Mouse (Mus musculus) Patski (cell line): Measurements from ENCODE around the gene Sympk. TPM values are rescaled to one million over a fixed set of nuclear protein-coding genes. Genes with fewer than 3 reads are reported as not detected.
A peak's percentile ranks its signal among the peaks of the same experiment; 100 is the strongest.
"Not testable (repeated sequence)": the region's sequence is repeated elsewhere in the genome, so short reads cannot be mapped to it uniquely, and the experiment has no call there.

Source experiments
- ATAC-seq: fragments of 100-300 bp; one replicate; pipeline ENCODE4 v1.8.0; 2021
- CTCF ChIA-PET: fragments of 350-600 bp; sonication (Branson Sonifier 250); formaldehyde crosslinking; loops from one replicate; lab custom pipeline; 2022; ENCODE audit warnings: inconsistent platforms; lab: Charles Lee
- POLR2A ChIA-PET: fragments of 350-600 bp; sonication (Branson Sonifier 250); formaldehyde crosslinking; loops from one replicate; lab custom pipeline; 2022; ENCODE audit warnings: antibody characterized with exemption, inconsistent platforms; lab: Charles Lee
- DNase-seq: peaks from one replicate; pipeline ENCODE4 v3.0.0-alpha.2; 2011; ENCODE audit warnings: low read depth, low spot score
- H3K27me3 ChIP-seq: fragments of 371-371 bp; one replicate; pipeline ENCODE4 v1.5.1; 2021
- CTCF ChIP-seq: fragments of 100-300 bp; IDR thresholded peaks from one replicate; pipeline ENCODE4 v1.5.1; 2021
- in situ Hi-C: fragments of 300-500 bp; cut with MboI; formaldehyde crosslinking; loops from 3 replicates; pipeline ENCODE4 v1.11.1; 2018; ENCODE audit warnings: low pct_unique_long_range_greater_than_20kb, mixed read lengths
- polyA plus RNA-seq: library from polyadenylated mRNA; unstranded; gene quantifications from one replicate; pipeline ENCODE4 v1.2.3, GENCODE M21; 2021

The Sympk gene
- polyA plus RNA-seq, 1 experiment from 2014 or later, result 104 TPM

DNA sequence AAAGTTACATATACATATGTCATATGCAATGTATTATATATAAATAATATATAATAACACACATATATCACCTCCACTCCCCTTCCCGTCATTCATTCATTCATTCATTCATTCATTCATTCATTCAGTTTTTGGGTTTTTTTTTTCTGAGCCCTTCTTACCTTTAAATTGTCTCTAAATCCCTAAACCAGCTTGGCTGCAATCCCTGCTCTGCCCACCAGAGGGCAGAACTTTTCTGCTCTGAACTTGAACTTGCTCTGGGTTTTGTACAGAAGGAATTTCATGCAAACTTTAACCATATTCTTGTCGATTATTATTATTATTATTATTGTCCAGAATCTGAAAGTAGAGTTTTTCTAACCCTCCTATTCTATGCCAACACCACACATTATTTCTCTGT, 44.5 kb downstream of the Sympk start:
- peaks cover 9% of the 10 kb centered on the region for H3K27me3 ChIP-seq
- ATAC-seq (no peak), DNase-seq (no peak)
- peak; percentile 77 for TF ChIP-seq CTCF
- in situ Hi-C loops, result no loop called here
- CTCF ChIA-PET, result interaction anchor here (0.7 to 13.4 kb wide), 4 partner anchors 9 to 73 kb away, joined by 3 to 238 read pairs (median 5); partner anchors contain the start of genes Dmpk and Six5
- POLR2A ChIA-PET, result no interaction called here

DNA sequence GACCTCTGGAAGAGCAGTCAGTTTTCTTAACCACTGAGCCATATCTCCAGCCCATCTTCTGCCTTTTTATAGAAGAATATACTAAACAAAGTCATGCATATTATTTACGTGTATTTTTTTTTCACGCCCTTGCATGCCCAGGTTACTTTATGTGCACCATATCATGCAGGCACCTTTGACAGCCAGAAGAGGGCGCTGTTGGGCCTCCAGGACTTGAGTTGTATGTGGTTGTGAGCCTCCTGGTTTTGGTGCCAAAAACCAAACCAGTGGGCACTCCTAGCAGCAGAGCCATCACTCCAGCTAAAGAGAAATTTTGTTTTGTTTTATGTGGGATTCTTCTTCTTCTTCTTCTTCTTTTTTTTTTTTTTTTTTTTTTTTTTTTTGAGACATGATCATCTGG, 45.3 kb downstream of the Sympk start:
- ATAC-seq (no peak), DNase-seq (no peak)
- H3K27me3 ChIP-seq, result peaks cover 9% of the 10 kb centered on the region
- TF ChIP-seq CTCF, result peak; percentile 70
- in situ Hi-C loops, result no loop called here
- CTCF ChIA-PET, result interaction anchor here (2.3 to 13.4 kb wide), 2 partner anchors 19 to 45 kb away, joined by 7 to 238 read pairs; partner anchors contain the start of genes Dmpk and Six5
- POLR2A ChIA-PET, result no interaction called here

DNA sequence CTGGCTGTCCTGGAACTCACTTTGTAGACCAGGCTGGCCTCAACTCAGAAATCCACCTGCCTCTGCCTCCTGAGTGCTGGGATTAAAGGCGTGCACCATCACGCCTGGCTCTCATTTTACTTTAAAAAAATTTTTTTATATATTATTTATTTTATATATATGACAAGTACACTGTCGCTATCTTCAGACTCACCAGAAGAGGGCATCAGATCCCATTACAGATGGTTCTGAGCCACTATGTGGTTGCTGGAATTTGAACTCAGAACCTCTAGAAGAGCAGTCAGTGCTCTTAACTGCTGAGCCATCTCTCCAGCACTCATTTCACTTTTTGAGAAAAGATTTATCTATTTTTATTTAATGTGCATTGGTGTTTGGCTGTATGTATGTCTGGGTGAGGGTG, 46.8 kb downstream of the Sympk start:
- in situ Hi-C loops, ATAC-seq, POLR2A ChIA-PET, H3K27me3 ChIP-seq, DNase-seq: not testable (repeated sequence)
- CTCF ChIA-PET, result interaction anchor here (1.1 to 13.4 kb wide), 4 partner anchors 15 to 43 kb away, joined by 3 to 238 read pairs (median 5); partner anchors contain the start of genes Dmpk and Six5

DNA sequence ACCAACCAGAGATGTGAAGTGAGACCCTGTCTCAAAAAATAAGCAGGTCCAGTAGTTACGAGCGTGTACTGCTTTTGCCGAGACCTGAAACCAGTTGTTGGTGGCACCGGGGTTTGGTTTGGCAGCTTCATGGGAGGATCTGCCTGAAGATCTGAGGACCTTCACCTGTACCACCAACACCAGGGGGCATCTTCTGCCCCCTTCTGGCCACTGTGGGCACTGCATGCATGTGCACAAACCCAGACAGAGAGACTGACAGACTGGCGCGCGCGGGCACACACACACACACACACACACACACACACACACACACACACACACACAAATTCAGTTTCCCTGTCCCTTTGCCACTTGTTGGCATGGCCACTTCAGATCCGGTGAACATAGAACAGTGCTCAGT, 49.3 kb downstream of the Sympk start:
- DNase-seq, result no peak
- CTCF ChIA-PET, result interaction anchor here (13.4 kb wide), 1 partner anchor 15 kb away, joined by 238 read pairs; the partner anchor contains the start of genes Dmpk and Six5
- ATAC-seq, result no peak
- TF ChIP-seq CTCF, result no peak
- in situ Hi-C loops, result no loop called here
- POLR2A ChIA-PET, result interaction anchor here (1.4 kb wide), 1 partner anchor 18 kb away, joined by 4 read pairs; no protein-coding TSS in a partner anchor
- H3K27me3 ChIP-seq, result no peaks in the 10 kb centered on the region

DNA sequence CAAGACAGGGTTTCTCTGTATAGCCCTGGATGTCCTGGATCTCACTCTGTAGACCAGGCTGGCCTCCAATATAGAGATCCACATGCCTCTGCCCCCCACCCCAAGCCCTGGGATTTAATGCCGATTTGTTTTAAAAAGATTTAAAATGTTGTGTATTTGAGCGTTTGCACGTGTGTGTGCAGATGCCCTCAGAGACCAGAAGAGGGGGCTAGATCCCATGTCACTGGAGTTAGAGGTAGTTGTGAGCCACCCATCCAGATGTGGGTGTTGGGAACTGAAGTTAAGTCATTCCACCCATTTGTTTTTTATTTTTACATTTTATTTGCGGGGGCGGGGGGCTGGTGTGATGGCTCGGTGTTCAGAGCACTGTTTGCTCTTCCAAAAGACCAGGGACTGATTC, 50.3 kb downstream of the Sympk start:
- no peak for TF ChIP-seq CTCF
- ChIA-PET POLR2A (interaction anchor here (0.6 kb wide), 1 partner anchor 13 kb away, joined by 3 read pairs; no protein-coding TSS in a partner anchor), CTCF (interaction anchor here (13.4 kb wide), 1 partner anchor 14 kb away, joined by 238 read pairs; the partner anchor contains the start of genes Dmpk and Six5)
- in situ Hi-C loops, result no loop called here
- ATAC-seq (no peak), DNase-seq (no peak)
- no peaks in the 10 kb centered on the region for H3K27me3 ChIP-seq

DNA sequence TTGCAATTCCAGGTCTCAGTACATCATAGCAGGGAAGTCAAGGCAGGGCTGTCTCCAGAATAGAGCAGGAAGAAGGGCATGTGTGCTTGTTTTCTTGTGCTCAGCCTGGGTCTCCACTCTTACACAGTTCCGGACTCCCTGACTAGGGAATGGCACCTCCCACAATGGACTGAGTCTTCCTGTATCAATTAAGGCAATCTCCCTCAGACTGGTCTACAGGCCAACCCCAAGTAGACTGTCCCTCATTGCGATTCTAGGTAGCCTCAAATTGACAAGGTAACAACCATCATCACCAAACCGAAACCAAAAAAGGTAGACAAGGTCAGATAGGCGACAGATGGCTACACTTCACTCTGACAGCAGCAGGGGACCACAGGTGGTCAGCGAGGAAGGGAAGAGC, 51.1 kb downstream of the Sympk start:
- ChIA-PET CTCF (interaction anchor here (13.4 kb wide), 1 partner anchor 13 kb away, joined by 238 read pairs; the partner anchor contains the start of genes Dmpk and Six5), POLR2A (interaction anchor here (1.1 to 3.7 kb wide), 4 partner anchors 8 to 18 kb away, joined by 4 to 36 read pairs (median 10); partner anchors contain the start of genes Dmpk and Six5)
- no peak for TF ChIP-seq CTCF
- no peaks in the 10 kb centered on the region for H3K27me3 ChIP-seq
- in situ Hi-C loops, result no loop called here
- DNase-seq (no peak), ATAC-seq (no peak)

DNA sequence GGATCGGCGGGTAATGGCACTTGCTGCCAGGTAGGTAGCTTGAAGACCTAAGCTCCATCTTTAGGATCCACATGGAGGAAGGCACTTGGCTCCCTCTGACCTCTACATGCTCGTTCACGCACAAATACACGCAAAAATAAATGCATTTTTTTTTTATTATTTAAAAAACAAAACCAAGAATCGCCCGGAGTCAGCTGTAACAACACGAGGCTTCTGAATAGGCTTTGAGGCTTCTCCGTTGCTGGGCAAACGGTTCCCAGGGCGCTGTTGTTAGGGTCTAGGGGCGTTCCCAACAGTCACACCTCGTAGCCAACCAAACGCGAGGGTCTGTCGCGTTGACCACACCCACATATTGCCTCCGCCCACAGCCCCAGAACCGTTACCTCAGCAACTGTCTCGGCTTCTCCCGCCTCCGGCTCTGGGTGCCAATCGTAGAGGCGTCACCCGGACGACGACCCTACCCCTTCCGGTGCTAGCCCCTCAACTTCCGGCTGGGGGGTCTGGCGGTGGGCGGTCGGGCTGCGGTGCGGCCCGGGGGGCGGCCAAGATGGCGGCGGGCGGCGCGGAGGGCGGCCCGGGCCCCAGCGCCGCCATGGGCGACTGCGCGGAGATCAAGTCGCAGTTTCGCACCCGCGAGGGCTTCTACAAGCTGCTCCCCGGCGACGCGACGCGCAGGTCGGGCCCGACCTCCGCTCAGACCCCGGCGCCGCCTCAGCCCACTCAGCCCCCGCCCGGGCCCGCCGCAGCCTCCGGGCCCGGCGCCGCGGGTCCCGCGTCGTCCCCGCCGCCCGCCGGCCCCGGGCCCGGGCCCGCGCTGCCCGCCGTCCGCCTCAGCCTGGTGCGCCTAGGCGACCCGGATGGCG, 51.8 kb downstream of the Sympk start, which contains the start of gene Dmwd:
TSS of gene Dmwd (plus strand) at position 505 of the 863 bp plus-strand sequence.
- ChIA-PET CTCF (interaction anchor here (13.4 kb wide), 1 partner anchor 12 kb away, joined by 238 read pairs; the partner anchor contains the start of genes Dmpk and Six5), POLR2A (interaction anchor here (0.6 to 3.7 kb wide), 6 partner anchors 8 to 34 kb away, joined by 4 to 36 read pairs (median 7); partner anchors contain the start of genes Dmpk and Six5)

DNA sequence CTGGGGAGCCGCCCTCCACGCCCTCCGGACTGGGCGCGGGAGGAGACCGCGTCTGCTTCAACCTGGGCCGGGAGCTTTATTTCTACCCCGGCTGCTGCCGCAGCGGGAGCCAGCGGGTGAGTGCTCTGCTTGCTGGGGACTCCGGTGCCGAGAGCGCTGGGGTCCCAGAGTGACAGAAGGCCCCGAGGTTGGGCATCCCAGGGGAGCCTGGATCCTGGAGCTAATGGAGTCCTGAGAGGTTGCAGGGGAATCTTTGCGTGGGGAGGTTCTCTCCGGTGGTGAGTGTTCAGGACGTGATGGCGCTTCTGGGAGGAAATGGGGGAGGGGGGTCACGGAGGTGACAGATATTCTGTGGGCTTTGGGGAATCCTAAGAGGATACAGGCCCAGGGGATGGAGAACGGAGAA, 52.4 kb downstream of the Sympk start:
- H3K27me3 ChIP-seq, result no peaks in the 10 kb centered on the region
- ATAC-seq (peak; percentile 33), DNase-seq (no peak)
- in situ Hi-C loops, result no loop called here
- no peak for TF ChIP-seq CTCF
- CTCF ChIA-PET, result interaction anchor here (13.4 kb wide), 1 partner anchor 12 kb away, joined by 238 read pairs; the partner anchor contains the start of genes Dmpk and Six5
- POLR2A ChIA-PET, result interaction anchor here (0.6 to 3.7 kb wide), 5 partner anchors 8 to 34 kb away, joined by 5 to 36 read pairs (median 9); partner anchors contain the start of gene Six5

More for the DNA sequence above, 51.8 kb downstream of the Sympk start, which contains the start of gene Dmwd:
- ATAC-seq, result peak; percentile 95
- no peak for TF ChIP-seq CTCF
- DNase-seq, result peak; percentile 88
- no peaks in the 10 kb centered on the region for H3K27me3 ChIP-seq
- in situ Hi-C loops, result no loop called here

DNA sequence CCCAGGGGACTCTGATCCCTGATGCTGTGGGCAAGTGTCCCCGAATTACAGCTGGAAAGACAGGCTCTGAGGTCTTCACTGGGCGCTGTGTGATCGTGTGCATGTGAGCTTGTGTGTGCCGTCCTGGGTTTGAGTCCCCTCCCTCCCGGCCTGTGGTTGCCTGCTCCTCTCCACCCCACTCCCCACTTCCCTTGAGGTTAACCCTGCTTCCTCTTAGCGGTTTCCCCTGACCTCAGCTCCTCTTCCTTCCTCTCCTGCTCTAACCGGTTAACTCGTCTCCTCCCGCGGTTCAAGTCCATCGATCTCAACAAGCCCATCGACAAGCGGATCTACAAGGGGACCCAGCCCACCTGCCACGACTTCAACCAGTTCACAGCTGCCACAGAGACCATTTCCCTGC, 53.6 kb downstream of the Sympk start:
- POLR2A ChIA-PET, result interaction anchor here (3.7 kb wide), 1 partner anchor 16 kb away, joined by 36 read pairs; the partner anchor contains the start of gene Six5
- in situ Hi-C loops, result no loop called here
- no peaks in the 10 kb centered on the region for H3K27me3 ChIP-seq
- ATAC-seq, result no peak
- no peak for TF ChIP-seq CTCF
- CTCF ChIA-PET, result interaction anchor here (1.4 to 13.4 kb wide), 2 partner anchors 10 to 21 kb away, joined by 4 to 238 read pairs; partner anchors contain the start of genes Dmpk and Six5
- DNase-seq, result no peak

DNA sequence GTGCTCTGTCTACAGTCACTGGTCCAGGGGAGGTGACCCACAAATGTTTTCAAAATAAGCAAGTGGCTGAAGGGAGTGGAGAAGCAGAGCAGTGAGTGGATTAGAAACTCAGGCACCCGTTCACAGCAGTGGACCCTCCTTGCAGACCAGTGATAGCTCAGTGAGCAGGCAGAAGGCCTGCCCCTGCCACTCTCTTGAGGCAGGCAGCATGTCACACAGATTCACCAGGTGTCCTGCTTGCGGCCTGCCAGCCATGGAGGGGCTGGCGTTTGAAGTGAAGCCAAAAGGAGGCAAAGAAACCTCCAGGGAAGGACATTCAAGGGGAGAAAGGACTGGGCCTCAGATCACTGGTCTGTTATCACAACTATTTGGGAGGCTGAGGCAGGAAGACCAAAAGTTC, 54.6 kb downstream of the Sympk start:
- POLR2A ChIA-PET, result no interaction called here
- ATAC-seq (no peak), DNase-seq (no peak)
- CTCF ChIA-PET, result interaction anchor here (1.4 to 13.4 kb wide), 2 partner anchors 9 to 22 kb away, joined by 4 to 238 read pairs; partner anchors contain the start of genes Dmpk and Six5
- no peaks in the 10 kb centered on the region for H3K27me3 ChIP-seq
- no peak for TF ChIP-seq CTCF
- in situ Hi-C loops, result no loop called here
